Mouse (Mus musculus): Measurements from ENCODE around the gene Elmo1. TPM values are rescaled to one million over a fixed set of nuclear protein-coding genes. Genes with fewer than 3 reads are reported as not detected.

Elmo1 gene
- total and polyA plus RNA-seq, 3 experiments = 0.16 to 5.3 TPM; not detected in 1

DNA sequence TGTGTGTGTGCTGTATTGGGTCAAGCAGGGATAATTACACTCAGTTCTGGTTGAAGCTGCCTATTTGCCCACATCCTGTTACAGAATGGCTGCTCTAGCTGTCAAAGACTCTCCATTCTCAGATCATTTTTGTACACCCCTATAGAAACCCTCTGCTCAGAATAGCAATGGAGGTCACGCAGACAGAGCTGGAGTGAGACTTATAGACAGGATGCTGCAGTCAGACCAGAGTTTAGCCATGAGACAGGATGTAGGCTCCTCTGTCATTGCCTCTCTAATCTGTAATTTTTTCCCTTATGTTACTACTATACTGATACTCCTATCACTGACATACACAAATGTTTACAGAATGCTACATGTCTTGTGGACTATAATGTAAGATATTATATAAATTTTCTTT, 391.4 kb downstream of the Elmo1 start:
- no peak for TF ChIP-seq CTCF (IDR thresholded peaks at IDR 0.05; ENCODE audit: low read depth, low read length)
- no peak for TF ChIP-seq POLR2AphosphoS5 (IDR thresholded peaks at IDR 0.05; ENCODE audit: insufficient replicate concordance, low read depth, low read length)
- TF ChIP-seq TAL1 (conservative IDR thresholded peaks at IDR 0.05; ENCODE audit: low read depth, low read length) = no peak
- TF ChIP-seq GATA2 (IDR thresholded peaks at IDR 0.05; ENCODE audit: borderline replicate concordance, low read depth, low read length) = no peak
- no peak for TF ChIP-seq GATA1 (IDR thresholded peaks at IDR 0.05; ENCODE audit: borderline replicate concordance, low read length)
- H3K4me1 ChIP-seq (ENCODE audit: insufficient read depth, low read depth, low read length) = no peaks in the 10 kb centered on the region

DNA sequence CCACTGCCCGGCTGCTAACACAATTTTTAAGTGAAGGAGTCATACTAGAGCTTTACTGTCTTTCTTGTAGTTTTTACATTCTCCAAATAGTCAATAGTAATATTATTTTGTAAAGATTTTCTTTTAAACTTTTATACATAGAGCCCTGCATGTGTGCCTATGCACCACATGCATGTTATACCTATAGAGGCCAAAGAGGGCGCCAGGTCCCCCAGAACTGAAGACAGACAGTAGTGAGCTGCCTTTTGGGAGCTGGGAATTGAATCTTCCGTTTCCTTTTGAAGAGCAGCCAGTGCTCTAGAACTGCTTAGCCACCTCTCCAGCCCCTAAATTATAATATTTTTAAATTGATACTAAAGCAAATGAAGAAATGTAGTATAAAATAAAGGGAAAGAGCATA, 398.7 kb downstream of the Elmo1 start:
- no peak overlapping the region for H3K4me3 ChIP-seq (ENCODE audit: low read depth, low read length)
- ATAC-seq (ENCODE audit: extremely low read depth, insufficient number of reproducible peaks, low FRiP score, poor library complexity, severe bottlenecking) (no peak), DNase-seq (ENCODE audit: low spot score) (no peak)
- H3K27me3 ChIP-seq (ENCODE audit: insufficient read depth, low read length) = peaks cover 2% of the 10 kb centered on the region; the same call in 1 of the 2 replicates
- no peak for TF ChIP-seq POLR2AphosphoS5 (IDR thresholded peaks at IDR 0.05; ENCODE audit: insufficient replicate concordance, low read depth, low read length)
- no peak for TF ChIP-seq GATA1 (IDR thresholded peaks at IDR 0.05; ENCODE audit: borderline replicate concordance, low read length)
- no peak for TF ChIP-seq GATA2 (IDR thresholded peaks at IDR 0.05; ENCODE audit: borderline replicate concordance, low read depth, low read length)
- TF ChIP-seq CTCF (IDR thresholded peaks at IDR 0.05; ENCODE audit: low read depth, low read length) = no peak
- no peak for TF ChIP-seq TAL1 (conservative IDR thresholded peaks at IDR 0.05; ENCODE audit: low read depth, low read length)
- no peaks in the 10 kb centered on the region for H3K36me3 ChIP-seq (replicated peaks)
- no peaks in the 10 kb centered on the region for H3K9me3 ChIP-seq (replicated peaks)
- no peaks in the 10 kb centered on the region for H3K4me1 ChIP-seq (ENCODE audit: insufficient read depth, low read depth, low read length)

More for the DNA sequence above, 391.4 kb downstream of the Elmo1 start:
- ATAC-seq (ENCODE audit: extremely low read depth, insufficient number of reproducible peaks, low FRiP score, poor library complexity, severe bottlenecking) = no peak
- Histone ChIP-seq H3K27me3 (ENCODE audit: insufficient read depth, low read length) (no peaks in the 10 kb centered on the region), H3K36me3 (replicated peaks) (no peaks in the 10 kb centered on the region), H3K9me3 (replicated peaks) (no peaks in the 10 kb centered on the region), H3K4me3 (ENCODE audit: low read depth, low read length) (no peak overlapping the region)
- DNase-seq (ENCODE audit: low spot score) = no peak

DNA sequence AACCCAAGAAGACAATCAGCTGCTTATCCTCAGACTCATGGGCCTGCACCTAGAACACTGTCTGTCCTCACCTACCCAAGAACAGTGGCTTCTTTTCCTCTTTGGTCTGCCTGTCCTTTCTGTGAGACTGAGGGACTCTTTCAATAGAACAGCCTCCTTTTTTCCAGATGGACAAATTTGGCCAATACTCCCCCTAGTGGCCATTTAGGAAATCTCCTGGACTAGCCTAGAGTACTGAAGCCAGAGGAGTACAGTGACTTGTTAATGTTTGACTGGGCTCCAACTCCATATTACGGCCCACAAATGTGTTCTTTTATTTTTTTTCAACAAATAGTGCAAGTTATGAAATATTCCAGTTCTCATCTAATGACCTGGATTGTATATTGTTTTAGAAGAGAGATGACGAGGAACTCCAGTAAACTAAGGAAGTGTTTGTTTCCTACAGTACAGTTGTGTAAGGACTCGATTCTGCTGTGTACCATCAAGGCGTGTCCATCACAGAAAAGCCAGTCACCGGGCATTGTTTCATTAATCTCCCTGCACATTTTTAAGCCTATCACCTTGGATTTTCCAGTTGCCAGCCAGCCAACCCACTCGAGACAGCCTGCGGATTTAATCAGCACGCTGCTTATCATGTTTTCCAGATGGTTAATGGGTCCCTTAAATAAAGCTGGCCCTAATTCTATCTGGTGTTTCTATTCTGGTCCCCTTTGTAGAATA, 399.5 kb downstream of the Elmo1 start:
- DNase-seq (ENCODE audit: low spot score) (peak; percentile 5), ATAC-seq (ENCODE audit: extremely low read depth, insufficient number of reproducible peaks, low FRiP score, poor library complexity, severe bottlenecking) (no peak)
- Histone ChIP-seq H3K4me3 (ENCODE audit: low read depth, low read length) (no peak overlapping the region), H3K36me3 (replicated peaks) (no peaks in the 10 kb centered on the region), H3K4me1 (ENCODE audit: insufficient read depth, low read depth, low read length) (no peaks in the 10 kb centered on the region), H3K9me3 (replicated peaks) (no peaks in the 10 kb centered on the region), H3K27me3 (ENCODE audit: insufficient read depth, low read length) (peaks cover 2% of the 10 kb centered on the region; the same call in 1 of the 2 replicates)
- TF ChIP-seq CTCF (IDR thresholded peaks at IDR 0.05; ENCODE audit: low read depth, low read length) = peak; percentile 40
- TF ChIP-seq GATA2 (IDR thresholded peaks at IDR 0.05; ENCODE audit: borderline replicate concordance, low read depth, low read length) = no peak

DNA sequence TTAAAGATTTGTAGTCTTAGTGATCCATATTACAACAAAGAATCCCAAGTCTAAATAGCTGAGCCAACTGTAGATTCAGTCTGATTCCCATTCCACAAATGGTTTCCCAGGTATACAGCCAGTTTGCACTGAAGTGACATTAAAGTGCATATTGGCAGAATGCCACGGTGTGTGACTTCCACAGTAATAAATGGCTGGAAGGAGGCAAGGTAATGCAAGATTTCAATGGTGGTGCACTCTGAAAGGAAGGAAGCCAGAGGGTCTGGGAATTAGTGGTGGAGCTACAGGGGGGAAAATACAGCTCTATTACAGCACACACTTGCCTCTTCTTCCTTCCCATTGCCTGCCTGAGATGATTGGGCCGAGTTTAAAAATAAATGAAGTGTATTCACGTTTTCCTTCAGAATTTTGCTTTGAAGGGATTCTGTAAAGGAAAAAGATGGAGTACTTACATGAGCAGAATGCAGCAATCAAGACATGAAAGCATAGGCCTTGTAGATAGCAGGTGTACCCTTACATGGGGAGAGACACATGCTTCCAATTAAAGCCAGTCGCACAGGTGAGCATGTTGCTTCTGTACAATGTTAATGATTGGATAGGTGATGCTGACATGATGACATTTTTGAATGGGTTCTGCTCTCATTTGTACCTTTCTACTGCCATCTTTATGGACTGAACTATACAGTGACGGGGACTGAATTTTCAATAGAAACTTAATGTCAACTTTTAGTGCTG, 400.6 kb downstream of the Elmo1 start:
- ATAC-seq (ENCODE audit: extremely low read depth, insufficient number of reproducible peaks, low FRiP score, poor library complexity, severe bottlenecking) = no peak
- H3K4me1 ChIP-seq (ENCODE audit: insufficient read depth, low read depth, low read length) = no peaks in the 10 kb centered on the region

DNA sequence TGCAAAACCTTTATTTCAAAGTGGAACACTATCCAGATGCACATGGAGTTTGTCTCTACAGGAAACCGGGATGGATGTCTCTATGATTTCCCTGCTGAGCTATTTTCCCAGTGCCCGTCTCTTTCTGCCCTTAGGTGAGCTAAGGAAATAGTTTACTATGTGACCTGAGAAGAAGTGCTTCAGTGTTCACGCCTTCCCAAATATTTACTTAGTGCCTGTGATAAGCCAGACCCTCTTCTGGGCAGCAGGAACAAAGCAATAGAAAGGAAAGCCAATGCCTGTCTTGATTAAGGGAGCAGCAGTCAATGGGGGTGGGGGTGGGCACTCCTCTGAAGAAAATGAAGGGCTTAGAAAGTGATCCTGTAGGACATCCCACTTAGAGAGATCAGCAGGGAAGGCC, 401.3 kb downstream of the Elmo1 start:
- no peak overlapping the region for H3K4me3 ChIP-seq (ENCODE audit: low read depth, low read length)
- no peaks in the 10 kb centered on the region for H3K9me3 ChIP-seq (replicated peaks)
- H3K27me3 ChIP-seq (ENCODE audit: insufficient read depth, low read length) = peaks cover 2% of the 10 kb centered on the region; the same call in 1 of the 2 replicates
- no peaks in the 10 kb centered on the region for H3K4me1 ChIP-seq (ENCODE audit: insufficient read depth, low read depth, low read length)
- ATAC-seq (ENCODE audit: extremely low read depth, insufficient number of reproducible peaks, low FRiP score, poor library complexity, severe bottlenecking) (no peak), DNase-seq (ENCODE audit: low spot score) (no peak)
- H3K36me3 ChIP-seq (replicated peaks) = no peaks in the 10 kb centered on the region
- no peak for TF ChIP-seq GATA2 (IDR thresholded peaks at IDR 0.05; ENCODE audit: borderline replicate concordance, low read depth, low read length)
- no peak for TF ChIP-seq CTCF (IDR thresholded peaks at IDR 0.05; ENCODE audit: low read depth, low read length)
- TF ChIP-seq TAL1 (conservative IDR thresholded peaks at IDR 0.05; ENCODE audit: low read depth, low read length) = no peak
- TF ChIP-seq GATA1 (IDR thresholded peaks at IDR 0.05; ENCODE audit: borderline replicate concordance, low read length) = no peak
- TF ChIP-seq POLR2AphosphoS5 (IDR thresholded peaks at IDR 0.05; ENCODE audit: insufficient replicate concordance, low read depth, low read length) = no peak

More for the DNA sequence above, 400.6 kb downstream of the Elmo1 start:
- H3K9me3 ChIP-seq (replicated peaks) = no peaks in the 10 kb centered on the region
- no peak for TF ChIP-seq CTCF (IDR thresholded peaks at IDR 0.05; ENCODE audit: low read depth, low read length)
- TF ChIP-seq TAL1 (conservative IDR thresholded peaks at IDR 0.05; ENCODE audit: low read depth, low read length) = no peak
- no peak for TF ChIP-seq GATA2 (IDR thresholded peaks at IDR 0.05; ENCODE audit: borderline replicate concordance, low read depth, low read length)
- TF ChIP-seq GATA1 (IDR thresholded peaks at IDR 0.05; ENCODE audit: borderline replicate concordance, low read length) = no peak
- no peak for TF ChIP-seq POLR2AphosphoS5 (IDR thresholded peaks at IDR 0.05; ENCODE audit: insufficient replicate concordance, low read depth, low read length)
- H3K36me3 ChIP-seq (replicated peaks) = no peaks in the 10 kb centered on the region
- H3K4me3 ChIP-seq (ENCODE audit: low read depth, low read length) = no peak overlapping the region
- H3K27me3 ChIP-seq (ENCODE audit: insufficient read depth, low read length) = peaks cover 2% of the 10 kb centered on the region; the same call in 1 of the 2 replicates
- DNase-seq (ENCODE audit: low spot score) = no peak

DNA sequence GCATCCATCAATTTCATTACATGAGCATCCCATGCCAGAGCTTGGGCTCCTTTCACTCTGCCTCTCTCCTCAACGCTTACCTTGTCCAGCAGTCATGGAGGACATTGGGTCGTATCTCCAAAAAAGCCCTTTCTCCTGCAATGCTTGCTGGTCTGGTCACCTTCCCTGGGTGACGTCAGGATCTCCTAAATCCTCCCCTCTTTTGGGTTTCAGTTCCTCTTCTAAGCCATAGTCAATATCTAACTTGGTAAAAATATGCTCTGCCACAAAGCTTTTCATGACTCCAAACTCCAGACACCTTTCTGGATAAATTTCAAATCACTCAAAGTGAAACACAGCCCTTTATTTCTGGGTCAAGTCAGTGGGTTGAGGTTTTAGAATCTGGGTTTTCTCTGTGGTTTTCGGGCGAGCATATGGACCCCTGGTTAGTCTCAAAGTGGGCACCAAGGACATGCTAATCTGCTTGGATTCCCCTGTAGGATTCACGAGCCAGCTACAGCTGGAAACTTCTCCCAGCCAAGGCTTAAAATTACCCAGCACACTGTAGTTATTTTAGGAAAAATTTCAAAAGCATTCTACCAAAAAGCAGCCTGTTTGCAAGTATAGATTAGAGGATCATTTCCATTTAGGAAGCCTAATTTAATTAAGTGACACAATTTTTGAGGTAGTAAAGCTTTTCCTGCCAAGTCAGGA, 403.8 kb downstream of the Elmo1 start:
- no peak for DNase-seq (ENCODE audit: low spot score)
- no peaks in the 10 kb centered on the region for H3K36me3 ChIP-seq (replicated peaks)
- ATAC-seq (ENCODE audit: extremely low read depth, insufficient number of reproducible peaks, low FRiP score, poor library complexity, severe bottlenecking) = no peak

More for the DNA sequence above, 403.8 kb downstream of the Elmo1 start:
- no peak overlapping the region for H3K4me3 ChIP-seq (ENCODE audit: low read depth, low read length)
- TF ChIP-seq POLR2AphosphoS5 (IDR thresholded peaks at IDR 0.05; ENCODE audit: insufficient replicate concordance, low read depth, low read length) (no peak), TAL1 (conservative IDR thresholded peaks at IDR 0.05; ENCODE audit: low read depth, low read length) (no peak), CTCF (IDR thresholded peaks at IDR 0.05; ENCODE audit: low read depth, low read length) (no peak), GATA2 (IDR thresholded peaks at IDR 0.05; ENCODE audit: borderline replicate concordance, low read depth, low read length) (no peak), GATA1 (IDR thresholded peaks at IDR 0.05; ENCODE audit: borderline replicate concordance, low read length) (no peak)
- no peaks in the 10 kb centered on the region for H3K9me3 ChIP-seq (replicated peaks)
- H3K4me1 ChIP-seq (ENCODE audit: insufficient read depth, low read depth, low read length) = no peaks in the 10 kb centered on the region
- H3K27me3 ChIP-seq (ENCODE audit: insufficient read depth, low read length) = peaks cover 2% of the 10 kb centered on the region; the same call in 1 of the 2 replicates
